Mouse (Mus musculus): Measurements from ENCODE around the gene Olah. TPM values are rescaled to one million over a fixed set of nuclear protein-coding genes. Genes with fewer than 3 reads are reported as not detected.

The Olah gene
- polyA plus RNA-seq, 1 experiment, result not detected

- WGBS, result under 1% methylated on average over 38 of the region's 38 CpGs
- peak; percentile 98 for DNase-seq
- H3K4me3 ChIP-seq (replicated peaks; ENCODE audit: extremely low read depth, low read depth, low read length), result peak overlapping the region; percentile 59
- peak; percentile 26; the same call in 1 of the 2 replicates for TF ChIP-seq POLR2A (IDR thresholded peaks at IDR 0.05; ENCODE audit: borderline replicate concordance, extremely low read depth, low read depth, low read length)
- no peak for TF ChIP-seq CTCF (IDR thresholded peaks at IDR 0.05; ENCODE audit: insufficient read depth, low read length)
- H3K4me1 ChIP-seq (ENCODE audit: control insufficient read depth, insufficient read depth, low read length), result no peaks in the 10 kb centered on the region
Observed at GRCm38 (mm10) chr2:3418883-3419431, 21.9 kb upstream of the Olah start.

- TF ChIP-seq POLR2A (IDR thresholded peaks at IDR 0.05; ENCODE audit: borderline replicate concordance, extremely low read depth, low read depth, low read length), result no peak
- no peak for TF ChIP-seq CTCF (IDR thresholded peaks at IDR 0.05; ENCODE audit: insufficient read depth, low read length)
- Histone ChIP-seq H3K4me3 (replicated peaks; ENCODE audit: extremely low read depth, low read depth, low read length) (no peak overlapping the region), H3K4me1 (ENCODE audit: control insufficient read depth, insufficient read depth, low read length) (no peaks in the 10 kb centered on the region)
- no peak for DNase-seq
- WGBS, result 36% methylated on average over 1 of the region's 1 CpGs
Observed at GRCm38 (mm10) chr2:3415676-3416075, 18.7 kb upstream of the Olah start.

GRCm38 (mm10) chr2:3414241-3414640 lies 17.2 kb upstream of the Olah start:
- Histone ChIP-seq H3K4me1 (ENCODE audit: control insufficient read depth, insufficient read depth, low read length) (no peaks in the 10 kb centered on the region), H3K4me3 (replicated peaks; ENCODE audit: extremely low read depth, low read depth, low read length) (no peak overlapping the region)
- WGBS, result 49% methylated on average over 4 of the region's 4 CpGs
- peak; percentile 42 for DNase-seq
- no peak for TF ChIP-seq POLR2A (IDR thresholded peaks at IDR 0.05; ENCODE audit: borderline replicate concordance, extremely low read depth, low read depth, low read length)
- peak; percentile 73 for TF ChIP-seq CTCF (IDR thresholded peaks at IDR 0.05; ENCODE audit: insufficient read depth, low read length)

- 57% methylated on average over 7 of the region's 7 CpGs for WGBS
- Histone ChIP-seq H3K4me3 (replicated peaks; ENCODE audit: extremely low read depth, low read depth, low read length) (no peak overlapping the region), H3K4me1 (ENCODE audit: control insufficient read depth, insufficient read depth, low read length) (no peaks in the 10 kb centered on the region)
- DNase-seq, result no peak
- no peak for TF ChIP-seq POLR2A (IDR thresholded peaks at IDR 0.05; ENCODE audit: borderline replicate concordance, extremely low read depth, low read depth, low read length)
- TF ChIP-seq CTCF (IDR thresholded peaks at IDR 0.05; ENCODE audit: insufficient read depth, low read length), result no peak
Observed at GRCm38 (mm10) chr2:3407756-3408155, 10.7 kb upstream of the Olah start.

GRCm38 (mm10) chr2:3405981-3406380 lies 9.0 kb upstream of the Olah start:
- Histone ChIP-seq H3K4me3 (replicated peaks; ENCODE audit: extremely low read depth, low read depth, low read length) (no peak overlapping the region), H3K4me1 (ENCODE audit: control insufficient read depth, insufficient read depth, low read length) (no peaks in the 10 kb centered on the region)
- 79% methylated on average over 4 of the region's 4 CpGs for WGBS
- TF ChIP-seq CTCF (IDR thresholded peaks at IDR 0.05; ENCODE audit: insufficient read depth, low read length) (no peak), POLR2A (IDR thresholded peaks at IDR 0.05; ENCODE audit: borderline replicate concordance, extremely low read depth, low read depth, low read length) (no peak)
- no peak for DNase-seq

GRCm38 (mm10) chr2:3391945-3392344 lies 5.1 kb downstream of the Olah start:
- DNase-seq, result no peak
- TF ChIP-seq CTCF (IDR thresholded peaks at IDR 0.05; ENCODE audit: insufficient read depth, low read length) (no peak), POLR2A (IDR thresholded peaks at IDR 0.05; ENCODE audit: borderline replicate concordance, extremely low read depth, low read depth, low read length) (no peak)
- Histone ChIP-seq H3K4me3 (replicated peaks; ENCODE audit: extremely low read depth, low read depth, low read length) (no peak overlapping the region), H3K4me1 (ENCODE audit: control insufficient read depth, insufficient read depth, low read length) (no peaks in the 10 kb centered on the region)
- WGBS, result 62% methylated on average over 2 of the region's 2 CpGs

- Histone ChIP-seq H3K4me1 (ENCODE audit: control insufficient read depth, insufficient read depth, low read length) (no peaks in the 10 kb centered on the region), H3K4me3 (replicated peaks; ENCODE audit: extremely low read depth, low read depth, low read length) (no peak overlapping the region)
- 79% methylated on average over 6 of the region's 6 CpGs for WGBS
- no peak for TF ChIP-seq CTCF (IDR thresholded peaks at IDR 0.05; ENCODE audit: insufficient read depth, low read length)
- no peak for TF ChIP-seq POLR2A (IDR thresholded peaks at IDR 0.05; ENCODE audit: borderline replicate concordance, extremely low read depth, low read depth, low read length)
- DNase-seq, result no peak
Observed at GRCm38 (mm10) chr2:3387105-3387860, 9.7 kb downstream of the Olah start.

- no peak for DNase-seq
- Histone ChIP-seq H3K4me1 (ENCODE audit: control insufficient read depth, insufficient read depth, low read length) (no peaks in the 10 kb centered on the region), H3K4me3 (replicated peaks; ENCODE audit: extremely low read depth, low read depth, low read length) (no peak overlapping the region)
- WGBS, result 62% methylated on average over 4 of the region's 4 CpGs
- TF ChIP-seq POLR2A (IDR thresholded peaks at IDR 0.05; ENCODE audit: borderline replicate concordance, extremely low read depth, low read depth, low read length) (no peak), CTCF (IDR thresholded peaks at IDR 0.05; ENCODE audit: insufficient read depth, low read length) (no peak)
Observed at GRCm38 (mm10) chr2:3365127-3365526, 31.9 kb downstream of the Olah start.

- TF ChIP-seq CTCF (IDR thresholded peaks at IDR 0.05; ENCODE audit: insufficient read depth, low read length) (no peak), POLR2A (IDR thresholded peaks at IDR 0.05; ENCODE audit: borderline replicate concordance, extremely low read depth, low read depth, low read length) (no peak)
- WGBS, result 78% methylated on average over 3 of the region's 3 CpGs
- DNase-seq, result no peak
- Histone ChIP-seq H3K4me1 (ENCODE audit: control insufficient read depth, insufficient read depth, low read length) (no peaks in the 10 kb centered on the region), H3K4me3 (replicated peaks; ENCODE audit: extremely low read depth, low read depth, low read length) (no peak overlapping the region)
Observed at GRCm38 (mm10) chr2:3361067-3361466, 35.9 kb downstream of the Olah start.

- no peaks in the 10 kb centered on the region for H3K4me1 ChIP-seq (ENCODE audit: control insufficient read depth, insufficient read depth, low read length)
- H3K4me3 ChIP-seq (replicated peaks; ENCODE audit: extremely low read depth, low read depth, low read length), result no peak overlapping the region
- DNase-seq, result no peak
- 60% methylated on average over 3 of the region's 3 CpGs for WGBS
- TF ChIP-seq CTCF (IDR thresholded peaks at IDR 0.05; ENCODE audit: insufficient read depth, low read length), result no peak
- TF ChIP-seq POLR2A (IDR thresholded peaks at IDR 0.05; ENCODE audit: borderline replicate concordance, extremely low read depth, low read depth, low read length), result no peak
Observed at GRCm38 (mm10) chr2:3357887-3358286, 39.1 kb downstream of the Olah start.
